9 mouse cellular contexts compared by ENCODE assay signal in genomic region chr17:37000863-37001262, GRCm38 (mm10). TPM values are rescaled to one million over a fixed set of nuclear protein-coding genes. Genes with fewer than 3 reads are reported as not detected.
DNase-seq lines count a peak whose midpoint lies in the region; ATAC-seq lines count a peak whose summit lies in the region.
"Had no signal": no experiment of that assay in that cellular context is flagged by ENCODE, and none has a peak within 500 bp of the region (broad histone marks: within the 10 kb centered on the region; RNA-seq: fewer than 3 reads in every experiment).

Gene Zfp57 (plus strand): TSS chr17:37001163.

- H3K4me2 ChIP-seq in midbrain, embryonic 12.5 days (replicated peaks), result peak within 1 kb of the TSS; percentile 72

- no peaks in the 10 kb centered on the region for H3K9me3 ChIP-seq in embryonic facial prominence, embryonic 10.5 days
- no peaks in the 10 kb centered on the region for H3K9me3 ChIP-seq in hindbrain, embryonic 10.5 days
- no peaks in the 10 kb centered on the region for H3K9me3 ChIP-seq in midbrain, embryonic 12.5 days

- ATAC-seq in midbrain, embryonic 12.5 days (ENCODE audit: low FRiP score, low read depth), result no peak

- H3K27me3 ChIP-seq in embryonic facial prominence, embryonic 10.5 days (replicated peaks; ENCODE audit: low read depth, poor library complexity, severe bottlenecking), result no peaks in the 10 kb centered on the region
- no peaks in the 10 kb centered on the region for H3K27me3 ChIP-seq in hindbrain, embryonic 10.5 days (ENCODE audit: insufficient read depth, poor library complexity, severe bottlenecking)
- H3K27me3 ChIP-seq in midbrain, embryonic 12.5 days, result no peaks in the 10 kb centered on the region

- WGBS in embryonic facial prominence, embryonic 10.5 days, result 95% methylated on average over 7 of the region's 7 CpGs
- WGBS in hindbrain, embryonic 10.5 days, result 97% methylated on average over 7 of the region's 7 CpGs
- WGBS in midbrain, embryonic 12.5 days, result 94% methylated on average over 7 of the region's 7 CpGs

- DNase-seq in layer of hippocampus, postnatal 14 days (ENCODE audit: low spot score in 2 of 2), result no peak
- DNase-seq in layer of hippocampus, adult 9-11 months, result no peak
- DNase-seq in embryonic facial prominence, embryonic 10.5 days (ENCODE audit: low spot score), result no peak
- no peak for DNase-seq in hindbrain, embryonic 10.5 days (ENCODE audit: low spot score)
- no peak for DNase-seq in natural killer cell, adult 2 months (ENCODE audit: low spot score in 2 of 2)
- no peak for DNase-seq in embryo, embryonic 10 days (ENCODE audit: low spot score)
- no peak for DNase-seq in cerebellum, adult 18-20 months
- DNase-seq: lung, postnatal 14 days had no signal

- H3K27ac ChIP-seq in embryonic facial prominence, embryonic 10.5 days (replicated peaks), result peak within 1 kb of the TSS; percentile 95
- peak within 1 kb of the TSS; percentile 98 for H3K27ac ChIP-seq in hindbrain, embryonic 10.5 days
- peak within 1 kb of the TSS; percentile 93 for H3K27ac ChIP-seq in midbrain, embryonic 12.5 days (replicated peaks)

- H3K4me1 ChIP-seq in embryonic facial prominence, embryonic 10.5 days, result peaks cover 18% of the 10 kb centered on the region
- H3K4me1 ChIP-seq in hindbrain, embryonic 10.5 days (replicated peaks), result peaks cover 19% of the 10 kb centered on the region; the same call in 1 of the 2 replicates
- H3K4me1 ChIP-seq in midbrain, embryonic 12.5 days, result peaks cover 12% of the 10 kb centered on the region; the same call in 1 of the 2 replicates

- peak within 1 kb of the TSS; percentile 73 for H3K4me3 ChIP-seq in embryonic facial prominence, embryonic 10.5 days
- peak within 1 kb of the TSS; percentile 80 for H3K4me3 ChIP-seq in hindbrain, embryonic 10.5 days
- peak within 1 kb of the TSS; percentile 82 for H3K4me3 ChIP-seq in midbrain, embryonic 12.5 days

- peaks cover 18% of the 10 kb centered on the region for H3K36me3 ChIP-seq in embryonic facial prominence, embryonic 10.5 days (replicated peaks)
- peaks cover 18% of the 10 kb centered on the region for H3K36me3 ChIP-seq in hindbrain, embryonic 10.5 days
- peaks cover 7% of the 10 kb centered on the region; the same call in 1 of the 2 replicates for H3K36me3 ChIP-seq in midbrain, embryonic 12.5 days

- H3K9ac ChIP-seq in midbrain, embryonic 12.5 days (replicated peaks), result peak within 1 kb of the TSS; percentile 92; the same call in 1 of the 2 replicates

RNA-seq across cellular contexts. Expression of gene Zfp57, which starts in this region (rescaled TPM):
- total RNA-seq in layer of hippocampus, postnatal 14 days (2021), result 10 to 100 TPM; 33.4 to 34.3 TPM
- 97.0 and 106 TPM in 2 replicates for polyA plus RNA-seq in embryonic facial prominence, embryonic 10.5 days (2016; fragmentation: Nextera tagmentation; extraction: Ambion mirVana)
- 79.9 and 96.9 TPM in 2 replicates for polyA plus RNA-seq in hindbrain, embryonic 10.5 days (2016; fragmentation: Nextera tagmentation; extraction: Ambion mirVana)
- polyA plus RNA-seq in midbrain, embryonic 12.5 days (2016; fragmentation: Nextera tagmentation; extraction: Ambion mirVana), result 175 and 190 TPM in 2 replicates
